Mouse (Mus musculus) thymus, postnatal 0 days (tissue): ENCODE data around the gene Cacnb4. TPM values are rescaled to one million over a fixed set of nuclear protein-coding genes. Genes with fewer than 3 reads are reported as not detected.

ENCODE experiments used
- DNase-seq: peaks from one replicate; pipeline ENCODE4 v3.0.0-alpha.2; 2015; ENCODE audit warnings: low spot score
- polyA plus RNA-seq: library from polyadenylated mRNA; unstranded; fragments of >200 nt; fragmentation: Nextera tagmentation; extraction: Ambion mirVana; gene quantifications from 2 replicates; pipeline ENCODE4 v1.2.1, GENCODE M21; 2015

Cacnb4 gene
- polyA plus RNA-seq, 1 experiment from 2014 or later: 0.21 TPM

DNA sequence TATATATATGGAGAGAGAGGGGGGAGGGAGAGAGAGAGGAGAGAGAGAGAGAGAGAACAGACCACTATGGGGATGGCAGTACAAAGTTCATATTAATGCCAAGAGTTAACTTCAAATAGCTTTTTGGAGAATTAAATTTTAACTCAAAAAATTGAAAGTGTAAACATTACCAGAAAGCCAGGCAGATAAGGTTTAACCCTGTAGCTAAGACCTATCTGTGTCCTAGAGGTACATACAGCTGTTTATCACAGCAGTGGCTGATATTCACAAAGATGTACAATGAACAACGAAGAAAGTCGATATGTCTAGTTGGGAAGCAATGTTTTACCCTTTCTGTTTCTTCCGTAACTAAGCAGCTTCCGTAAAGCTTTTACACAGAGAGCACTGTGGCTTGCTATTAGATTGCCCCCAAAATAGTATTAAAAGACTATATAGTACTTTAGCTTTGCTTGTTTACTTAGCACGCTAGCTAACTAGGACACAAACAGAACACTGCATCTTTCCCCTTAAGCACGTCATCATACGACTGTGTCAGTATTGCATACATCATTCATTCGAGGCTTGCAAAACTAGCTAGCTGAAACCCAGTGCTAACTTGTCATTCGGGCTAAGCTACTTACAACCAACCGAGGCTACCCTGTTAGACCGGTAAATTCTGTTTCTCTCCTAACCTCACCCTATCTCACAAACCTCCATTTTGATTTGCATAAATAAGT lies 72.5 kb downstream of the Cacnb4 start:
- no peak for DNase-seq

DNA sequence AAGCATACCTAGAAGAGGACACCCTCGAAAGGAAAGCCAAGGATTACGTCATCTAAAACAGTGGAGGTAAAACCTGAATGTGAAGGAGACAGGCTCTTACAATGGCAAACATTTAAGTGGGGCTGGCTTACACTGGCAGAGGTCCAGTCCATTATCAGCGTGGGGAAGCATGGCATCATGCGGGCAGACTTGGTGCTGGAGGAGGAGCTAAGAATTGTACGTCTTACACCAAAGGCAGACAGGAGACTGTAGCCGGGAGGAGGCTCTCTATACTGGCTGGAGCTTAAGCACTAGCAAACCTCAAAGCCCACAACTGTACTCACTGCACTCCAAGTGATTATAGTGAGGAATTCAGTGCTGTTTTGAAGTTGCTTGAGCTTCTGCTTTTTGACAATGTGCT lies 73.2 kb downstream of the Cacnb4 start:
- no peak for DNase-seq

DNA sequence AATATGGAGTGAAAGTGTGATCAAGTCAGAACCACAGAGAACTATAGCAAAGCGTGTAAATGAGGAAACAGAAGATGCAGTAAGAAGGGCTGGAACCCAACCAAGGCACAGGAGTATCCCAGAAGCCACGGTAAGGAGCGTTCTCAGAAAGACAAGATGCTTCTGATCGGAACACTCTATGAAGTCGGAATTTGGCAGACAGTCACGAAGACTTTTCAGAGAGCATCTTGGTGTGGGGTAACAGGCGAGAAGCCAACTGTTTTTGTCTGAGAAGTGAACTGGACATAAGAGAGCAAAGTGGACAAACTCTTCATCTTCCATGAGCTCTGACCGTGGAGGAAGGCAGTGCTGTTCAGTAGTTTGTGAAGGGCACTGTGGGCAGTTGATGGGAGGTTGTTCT lies 73.7 kb downstream of the Cacnb4 start:
- no peak for DNase-seq

DNA sequence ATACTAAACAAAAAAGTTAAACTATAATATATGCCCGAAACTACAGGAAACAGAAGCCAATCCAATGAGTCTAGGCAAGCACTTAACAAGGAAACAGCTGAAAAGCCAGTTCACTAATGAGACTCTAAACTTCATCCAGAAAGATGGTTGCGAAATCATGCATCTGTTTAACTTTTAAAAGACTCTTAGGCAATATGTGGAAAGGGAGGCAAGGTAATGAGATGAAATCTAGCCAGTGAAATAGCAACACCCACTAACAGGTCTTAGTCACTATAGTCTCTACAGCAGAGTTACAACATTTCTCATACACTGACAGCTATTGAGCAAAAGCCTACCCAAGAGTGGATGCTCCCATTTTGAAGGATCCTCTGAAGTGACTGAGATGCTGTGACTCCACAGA lies 74.4 kb downstream of the Cacnb4 start:
- no peak for DNase-seq

DNA sequence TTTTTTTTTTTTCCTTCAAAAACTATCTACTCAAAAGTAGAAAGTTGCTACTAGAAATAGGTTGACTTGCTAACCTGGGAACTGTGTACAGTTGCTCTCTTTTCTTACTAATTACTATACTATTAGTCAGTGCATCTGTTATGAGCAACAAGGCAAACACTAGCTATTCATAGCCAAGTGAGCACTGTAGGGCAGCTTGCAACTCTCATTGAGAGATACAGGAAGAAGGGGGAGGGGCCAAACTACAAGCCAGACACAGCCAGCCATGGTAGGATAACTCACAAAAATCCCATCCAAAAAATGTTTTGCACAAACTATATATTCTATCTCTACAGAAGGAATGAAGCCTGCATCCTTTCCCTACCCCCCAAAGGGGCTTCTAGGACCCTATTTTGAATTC lies 79.1 kb downstream of the Cacnb4 start:
- DNase-seq: no peak

DNA sequence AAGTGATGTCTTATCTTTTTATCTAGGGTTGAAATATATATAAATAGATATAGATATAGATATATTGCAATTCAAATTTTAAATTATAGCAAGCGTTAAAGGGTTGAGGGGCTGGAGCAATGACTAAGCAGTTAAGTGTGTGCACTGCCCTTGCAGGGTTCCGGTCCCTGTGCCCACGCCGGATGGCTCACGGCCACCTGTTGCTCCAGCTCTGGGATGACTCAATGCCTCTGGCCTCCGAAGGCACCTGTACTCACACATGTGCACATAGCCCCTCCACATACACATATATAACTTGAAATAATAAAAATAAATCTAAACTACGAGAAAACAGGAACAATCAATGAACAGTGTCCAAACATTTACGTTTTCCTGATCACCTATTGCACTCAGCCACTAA lies 82.8 kb downstream of the Cacnb4 start:
- DNase-seq: no peak

DNA sequence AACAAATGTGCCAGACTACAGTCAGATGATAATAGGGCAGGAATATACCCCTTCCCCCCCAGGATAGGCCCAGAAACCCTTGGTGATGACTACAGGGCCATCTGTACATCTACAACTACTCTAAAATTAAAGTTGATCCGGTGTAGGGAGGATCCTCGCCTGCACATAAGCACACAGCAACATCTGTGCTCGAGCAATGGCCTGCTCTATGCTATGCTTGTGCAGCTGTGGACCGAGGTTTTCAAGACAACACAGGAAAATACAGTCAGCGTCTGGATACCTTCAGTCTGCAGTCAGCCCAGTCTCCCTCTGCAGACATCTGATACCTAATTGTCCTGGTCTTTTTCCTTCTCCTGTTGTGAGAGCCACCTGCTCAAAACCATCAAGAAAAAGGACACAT lies 83.4 kb downstream of the Cacnb4 start:
- DNase-seq: no peak

DNA sequence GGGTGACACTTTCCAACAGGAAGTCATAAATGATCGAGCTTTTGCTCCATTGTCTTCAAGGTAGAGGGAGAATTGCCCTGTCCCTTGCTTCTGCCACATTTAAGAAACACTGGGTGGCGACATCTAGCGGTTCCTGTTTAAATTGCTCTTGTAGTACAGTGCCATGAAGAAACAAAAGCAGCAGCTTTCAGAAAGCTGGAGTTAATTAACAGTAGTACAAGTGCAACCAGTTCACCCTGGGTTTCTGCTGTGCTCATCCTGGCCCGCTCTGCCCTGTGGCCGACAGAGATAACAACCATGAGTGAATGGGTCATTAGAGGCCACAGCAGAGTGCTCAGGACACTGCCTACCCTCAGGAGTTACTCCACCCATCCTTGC lies 85.7 kb downstream of the Cacnb4 start:
- peak; percentile 74 for DNase-seq

DNA sequence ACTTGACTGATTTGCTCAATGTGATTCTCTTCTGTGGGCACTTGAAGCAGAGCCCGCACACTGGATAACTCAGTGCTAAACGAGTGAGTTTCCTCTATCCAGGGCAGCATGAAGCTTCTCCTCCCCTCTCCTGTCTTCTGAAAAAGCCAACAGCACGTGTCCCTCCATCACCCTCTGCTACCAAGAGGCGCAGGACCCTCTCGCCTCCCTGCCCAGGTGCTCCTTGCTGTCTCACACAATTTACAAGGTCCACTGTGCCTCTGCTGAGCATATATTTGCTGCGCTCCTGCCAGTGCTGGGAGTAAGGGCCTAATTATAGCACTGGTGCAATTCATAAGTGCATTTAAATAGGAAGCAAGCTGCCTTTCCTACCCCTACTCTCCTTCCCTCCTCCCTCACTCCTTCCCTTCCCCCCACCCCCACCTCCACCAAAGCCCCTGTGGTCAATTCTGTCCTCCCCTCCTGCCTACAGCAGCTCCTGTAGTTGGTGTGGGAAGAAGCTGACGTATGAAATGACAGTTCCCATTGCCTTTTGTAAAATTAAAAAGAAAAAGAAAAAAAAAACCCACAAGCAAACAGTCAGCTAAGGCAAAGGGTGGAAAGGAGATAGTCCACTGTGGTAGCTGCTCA lies 86.2 kb downstream of the Cacnb4 start:
- no peak for DNase-seq

DNA sequence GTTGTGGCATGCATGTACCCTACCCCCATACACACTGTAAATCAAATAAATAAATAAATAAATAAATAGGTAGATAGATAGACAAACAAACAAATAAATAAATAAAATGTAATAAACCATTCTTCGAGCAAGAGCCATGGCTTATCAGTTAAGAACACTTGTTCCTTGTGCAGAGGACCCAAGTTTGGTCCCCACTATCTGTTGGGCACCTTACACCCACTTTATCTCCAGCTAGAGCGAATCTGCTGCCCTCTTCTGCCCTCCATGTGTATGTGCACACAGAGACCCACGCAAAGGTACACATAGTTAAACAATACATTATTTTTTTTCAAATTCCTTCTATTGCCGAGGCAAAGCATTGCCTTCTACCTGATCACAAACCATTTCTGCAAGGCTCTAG lies 87.1 kb downstream of the Cacnb4 start:
- no peak for DNase-seq

DNA sequence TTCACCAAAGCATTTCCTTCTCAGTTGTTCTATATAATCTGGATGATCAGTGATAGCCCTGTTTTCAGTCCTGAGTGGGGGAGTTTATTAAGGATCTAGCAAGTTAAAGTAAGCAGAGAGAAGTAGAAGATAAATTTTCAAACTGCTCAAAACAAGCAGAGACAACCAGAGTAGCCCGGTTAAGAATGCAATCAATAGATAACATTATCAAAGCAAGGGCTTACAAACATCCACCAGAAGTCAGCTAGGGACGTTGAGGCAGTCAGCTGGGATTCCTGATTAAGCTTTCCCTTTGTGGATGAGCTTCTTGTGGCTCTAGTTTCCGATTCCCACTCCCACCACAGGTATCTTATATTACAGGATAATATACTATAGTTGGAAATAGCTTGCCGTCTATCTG lies 91.2 kb downstream of the Cacnb4 start:
- no peak for DNase-seq

DNA sequence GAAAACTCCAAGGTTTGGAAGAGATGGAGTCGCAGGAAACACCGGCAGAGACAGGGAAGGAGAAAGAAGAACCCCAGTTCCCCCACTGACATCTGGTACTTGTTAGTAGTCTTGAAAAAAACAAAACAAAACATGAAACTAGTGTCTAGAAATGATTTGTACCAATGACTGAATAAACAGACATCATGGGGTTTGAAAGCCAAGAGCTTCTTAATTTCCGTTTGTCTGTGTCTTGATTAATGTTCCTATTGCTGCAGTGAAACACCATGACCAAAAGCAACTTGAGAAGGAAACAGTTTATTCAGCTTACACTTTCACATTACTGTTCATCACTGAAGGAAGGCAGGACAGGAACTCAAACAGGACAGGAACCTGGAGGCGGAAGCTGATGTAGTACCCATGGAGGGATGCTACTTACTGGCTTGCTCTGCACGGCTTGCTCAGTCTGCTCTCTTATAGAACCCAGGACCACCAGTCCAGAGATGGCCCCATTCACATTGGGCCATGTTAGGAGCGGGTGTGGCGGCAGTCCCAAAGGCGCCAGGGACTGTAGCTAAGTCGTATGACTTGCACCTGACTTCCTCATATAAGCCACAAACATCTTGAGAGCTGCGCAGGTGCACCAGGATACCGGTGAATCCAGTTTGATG lies 95.4 kb downstream of the Cacnb4 start:
- no peak for DNase-seq

DNA sequence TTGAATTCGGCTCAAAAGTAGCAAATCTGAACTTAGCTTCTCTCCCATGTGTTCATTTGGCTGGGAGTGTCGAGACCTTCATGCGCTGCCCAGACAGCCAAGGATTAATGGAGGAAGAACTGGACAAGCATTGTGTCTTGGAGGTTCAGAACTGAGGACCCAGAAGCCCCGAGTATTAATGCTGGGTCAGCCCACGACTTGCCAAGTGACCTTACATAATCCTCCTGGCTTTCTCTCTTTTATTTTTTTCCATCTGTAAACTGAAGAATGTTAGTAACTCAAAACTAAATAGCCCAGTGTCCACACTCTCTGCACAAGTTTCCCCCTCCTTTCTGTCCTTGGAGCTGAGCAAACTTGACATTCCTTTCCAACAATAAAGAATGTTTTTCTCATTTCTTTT lies 95.9 kb downstream of the Cacnb4 start:
- no peak for DNase-seq

DNA sequence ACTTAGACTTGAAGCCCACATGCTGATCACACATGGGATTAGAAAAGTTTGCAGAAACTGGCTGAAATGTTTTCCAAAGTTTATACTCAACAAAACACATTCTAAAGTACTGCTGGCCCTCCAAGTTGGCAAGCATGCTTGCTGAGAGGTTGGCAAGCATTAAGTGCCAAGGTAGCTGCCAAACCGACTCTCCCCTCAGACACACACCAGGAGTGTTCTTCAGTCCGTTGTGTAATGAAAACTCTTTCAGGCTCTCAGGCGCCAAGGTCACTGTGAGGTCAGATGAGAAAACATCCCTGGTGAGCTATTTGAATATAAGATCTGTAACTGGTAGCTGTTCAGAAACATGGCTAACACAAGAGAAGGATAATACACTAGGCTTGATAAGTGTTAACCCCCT lies 97.8 kb downstream of the Cacnb4 start:
- no peak for DNase-seq

DNA sequence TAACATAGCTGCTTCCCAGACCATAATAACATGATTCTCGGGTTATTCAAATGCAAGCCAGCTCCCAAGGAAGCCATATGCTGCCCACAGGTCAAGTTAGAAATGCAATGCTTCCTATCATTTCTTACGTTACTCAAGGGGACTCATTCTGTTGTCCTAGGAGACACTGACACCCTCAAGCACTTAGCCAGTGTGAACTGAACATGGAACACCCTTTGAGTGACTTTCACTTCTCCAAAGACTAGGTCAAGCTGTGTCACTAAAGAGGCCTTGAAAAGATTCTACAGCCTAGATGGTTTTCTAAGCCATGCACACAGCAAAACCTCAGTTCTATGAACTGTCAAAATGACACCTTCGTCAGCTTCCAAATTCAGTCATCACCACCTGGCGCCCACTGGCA lies 98.9 kb downstream of the Cacnb4 start:
- no peak for DNase-seq

DNA sequence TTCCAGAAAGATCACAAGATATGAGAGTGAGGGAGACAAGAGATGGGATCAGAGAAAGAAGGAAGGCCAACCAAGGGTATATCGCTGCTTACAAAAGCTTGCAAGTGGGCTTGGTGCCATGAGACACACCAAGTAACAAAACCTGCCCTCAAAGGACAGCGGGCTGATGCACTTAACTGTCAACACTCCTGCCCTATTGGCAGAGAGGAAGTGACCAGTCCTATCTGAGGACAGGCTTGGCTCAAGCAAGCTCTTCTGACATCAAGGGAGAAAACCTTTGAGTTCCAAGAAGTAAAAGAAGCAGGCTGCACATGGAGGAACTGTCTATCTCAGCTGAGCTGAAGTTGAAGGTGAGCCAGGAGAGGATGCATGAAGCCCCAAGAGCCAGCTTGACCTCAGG lies 100.1 kb downstream of the Cacnb4 start:
- DNase-seq: no peak

DNA sequence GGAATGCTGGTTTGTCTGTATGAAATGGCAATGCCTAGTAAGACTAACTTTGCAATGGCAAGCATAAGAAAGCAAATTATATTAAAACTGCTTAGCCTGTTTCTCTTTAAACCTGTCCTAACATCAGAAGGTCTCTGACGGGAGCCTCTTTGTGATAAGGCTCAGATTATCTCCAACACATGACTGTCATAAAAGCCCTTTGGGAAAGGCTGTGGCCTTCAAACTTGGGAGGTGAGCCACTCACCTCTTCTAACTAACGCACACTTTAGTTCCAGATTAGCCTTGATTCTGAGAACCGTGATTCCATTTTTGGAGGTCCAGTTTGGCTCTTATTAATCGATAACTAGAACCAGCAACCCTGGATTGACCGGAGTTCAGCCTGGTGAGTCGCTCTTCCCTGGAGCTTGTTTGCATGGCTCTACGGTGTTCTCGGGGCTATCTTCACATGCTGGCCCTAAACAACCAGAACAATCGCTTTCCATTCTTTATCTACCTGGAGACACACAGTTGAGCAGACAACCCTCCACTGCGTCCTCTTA lies 100.9 kb downstream of the Cacnb4 start:
- DNase-seq: no peak

DNA sequence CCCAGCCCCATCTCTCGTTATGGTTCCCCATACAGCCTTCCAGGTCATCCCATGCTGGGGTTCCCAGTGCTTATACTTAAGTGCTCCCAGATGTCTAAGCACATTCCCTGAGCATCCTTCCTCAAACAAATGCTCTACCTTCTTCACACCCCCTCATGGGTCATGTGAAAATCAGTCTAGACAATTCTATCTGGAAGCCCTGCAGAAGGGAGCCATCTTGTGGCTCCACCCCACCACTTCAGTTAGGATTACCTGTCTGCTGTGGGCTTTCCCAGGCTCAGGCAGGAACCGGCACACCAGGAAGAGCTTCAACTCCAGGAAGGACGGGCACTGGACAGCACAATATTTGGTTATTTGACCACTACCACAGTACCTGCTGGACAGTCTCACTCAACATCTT lies 101.7 kb downstream of the Cacnb4 start:
- DNase-seq: no peak

DNA sequence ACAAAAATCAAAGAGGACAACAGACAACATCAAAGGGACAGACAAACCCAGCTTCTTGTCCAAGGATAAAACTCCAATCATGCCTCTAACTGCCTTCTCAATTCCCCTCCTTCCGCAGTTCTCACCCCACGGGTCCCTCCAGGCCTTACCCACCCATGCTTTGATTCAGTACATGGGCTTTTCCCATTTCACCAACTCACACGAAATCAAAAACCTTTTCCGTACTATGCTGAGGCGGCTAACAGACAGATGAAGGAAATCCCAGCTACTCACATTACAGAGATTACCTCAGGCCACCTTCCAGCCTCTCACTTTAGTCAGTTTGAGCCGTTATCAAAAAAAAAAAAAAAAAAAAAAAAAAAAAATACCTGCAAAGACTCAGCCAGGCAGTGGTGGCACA lies 104.4 kb downstream of the Cacnb4 start:
- no peak for DNase-seq

DNA sequence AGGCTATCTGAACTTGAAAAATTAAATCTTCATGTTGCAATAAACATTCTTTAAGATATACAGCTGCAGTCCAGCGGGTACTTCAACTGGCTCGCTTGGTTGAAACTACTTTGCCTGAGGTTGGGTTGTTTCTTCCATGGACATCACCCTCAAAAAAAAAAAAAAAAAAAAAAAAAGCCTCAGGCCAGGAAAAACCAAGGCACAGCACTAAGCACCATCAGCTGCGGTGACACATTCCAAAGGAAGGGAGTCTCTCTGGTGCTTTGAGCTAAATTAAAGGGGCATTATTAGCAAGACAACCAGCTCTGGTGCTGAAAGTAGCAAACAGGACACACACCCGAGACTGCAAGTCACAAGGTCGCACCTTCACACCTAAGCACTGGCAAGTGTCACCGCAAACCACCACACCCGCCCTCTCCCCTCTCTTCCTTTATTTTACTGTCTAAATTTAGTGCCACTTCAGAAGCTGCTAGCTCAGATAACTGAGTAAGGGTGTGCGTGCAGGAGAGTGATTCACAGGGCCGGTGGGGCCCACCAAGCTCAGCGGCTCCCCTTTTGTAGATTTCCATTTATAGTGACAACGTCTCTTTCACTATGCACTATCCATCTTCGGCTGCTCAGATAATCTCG lies 105.2 kb downstream of the Cacnb4 start:
- DNase-seq: peak; percentile 48

DNA sequence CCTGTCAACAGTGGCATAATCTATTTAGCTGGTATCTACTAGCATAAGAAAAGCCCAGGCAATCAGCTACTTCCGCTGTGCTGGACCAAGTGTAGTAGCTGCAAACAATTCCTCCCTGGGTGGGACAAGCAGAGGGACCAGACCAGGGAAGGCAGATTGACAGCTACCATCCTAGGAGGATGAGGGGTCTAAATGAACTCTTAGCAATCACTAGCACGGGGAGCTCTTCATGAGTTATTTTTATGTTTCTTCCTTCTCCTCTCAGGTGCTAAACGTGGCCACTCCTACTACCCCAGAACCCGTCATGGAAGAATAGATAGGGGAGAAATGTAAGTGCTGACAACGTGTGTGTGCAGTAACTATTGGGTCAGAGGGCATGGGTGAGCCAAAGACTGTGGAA lies 105.8 kb downstream of the Cacnb4 start:
- no peak for DNase-seq

DNA sequence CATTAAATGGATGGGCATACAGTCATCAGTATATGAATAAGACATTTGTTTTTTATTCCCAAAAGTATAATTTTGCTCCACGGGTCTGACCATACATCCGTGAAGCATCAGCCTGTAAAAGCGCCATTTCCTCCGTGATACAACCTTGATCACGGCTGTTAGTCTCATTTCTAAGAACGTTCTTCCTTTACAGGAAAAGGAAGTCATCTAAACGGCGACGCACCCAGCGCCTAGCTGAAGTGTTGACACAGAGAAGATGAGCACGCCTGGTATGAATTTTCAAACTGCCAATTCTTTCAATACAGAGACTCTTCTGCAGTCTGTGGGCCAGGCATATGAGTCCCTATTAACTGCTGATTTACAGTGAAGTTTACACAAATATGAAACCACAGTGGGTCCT lies 106.5 kb downstream of the Cacnb4 start:
- DNase-seq: peak; percentile 35
